Mouse (Mus musculus) heart, adult 2 months (tissue): ENCODE measurements around the gene Zfp638. TPM values are rescaled to one million over a fixed set of nuclear protein-coding genes. Genes with fewer than 3 reads are reported as not detected.
"Not testable (repeated sequence)": the region's sequence is repeated elsewhere in the genome, so short reads cannot be mapped to it uniquely, and the experiment has no call there.

Source experiments
- DNase-seq, 2 experiments: peaks; one replicate each; pipeline ENCODE4 v3.0.0; 2021
- H3K27ac ChIP-seq: fragments of 200-600 bp; 2 replicates; pipeline ENCODE4 v1.8.1; 2022
- H3K27me3 ChIP-seq: fragments of 200-500 bp; 2 replicates; pipeline ENCODE4 v1.6.1; 2012; ENCODE audit warnings: mild to moderate bottlenecking, low read length, inconsistent platforms, mixed read lengths; ENCODE audit not compliant: control insufficient read depth, insufficient read depth
- H3K36me3 ChIP-seq: fragments of 200-500 bp; 2 replicates; pipeline ENCODE4 v1.6.1; 2012; ENCODE audit warnings: low read length, inconsistent platforms; ENCODE audit not compliant: control insufficient read depth, insufficient read depth
- H3K4me1 ChIP-seq: fragments of 200-500 bp; 2 replicates; pipeline ENCODE4 v1.6.1; 2011; ENCODE audit warnings: low read length; ENCODE audit not compliant: control insufficient read depth, insufficient read depth
- H3K4me3 ChIP-seq: fragments of 200-600 bp; 2 replicates; pipeline ENCODE4 v1.8.1; 2022
- H3K79me2 ChIP-seq: fragments of 200-500 bp; replicated peaks from 2 replicates; pipeline ENCODE4 v1.6.1; 2012; ENCODE audit warnings: mild to moderate bottlenecking, inconsistent platforms, low read length, moderate library complexity, mixed read lengths; ENCODE audit not compliant: control insufficient read depth, insufficient read depth
- H3K9ac ChIP-seq: fragments of 200-500 bp; 2 replicates; pipeline ENCODE4 v1.6.1; 2012; ENCODE audit warnings: low read depth, mild to moderate bottlenecking, control low read depth, inconsistent platforms, low read length, mixed read lengths
- CTCF ChIP-seq: fragments of 200-600 bp; IDR thresholded peaks from 2 replicates; pipeline ENCODE4 v1.8.1; 2022; ENCODE audit warnings: antibody characterized with exemption, mild to moderate bottlenecking, moderate library complexity
- EP300 ChIP-seq: fragments of 200-500 bp; IDR thresholded peaks from 2 replicates; pipeline ENCODE4 v1.6.1; 2011; ENCODE audit warnings: low read depth, low read length, control low read depth; ENCODE audit not compliant: insufficient read depth
- POLR2A ChIP-seq: fragments of 200-500 bp; IDR thresholded peaks from 2 replicates; pipeline ENCODE4 v1.6.1; 2011; ENCODE audit warnings: mild to moderate bottlenecking, low read depth, low read length, control low read depth; ENCODE audit not compliant: insufficient read depth
- WGBS: fragments of 180-500 bp; shearing (Covaris S2); methylation state at CpG from one replicate; pipeline ENCODE4 v1.1.7; 2018; 5-methylcytosine and 5-hydroxymethylcytosine counted together
- intact Hi-C: fragments of 180-260 bp; cut with DNase I; formaldehyde crosslinking; loops from one replicate; pipeline ENCODE4 v1.15.1; 2025
- polyA plus RNA-seq: library from polyadenylated mRNA; depleted of rRNA; stranded (reverse); fragments of >200 nt; gene quantifications from 2 replicates; pipeline ENCODE4 v1.2.3, GENCODE M21; 2012
- total RNA-seq, 2 experiments: library from RNA; stranded (reverse); gene quantifications; 2 replicates each; pipeline ENCODE4 v1.2.3; 2021

The Zfp638 gene
- total and polyA plus RNA-seq, 3 experiments = 7.3 to 55.2 (median 55.0) TPM

DNA sequence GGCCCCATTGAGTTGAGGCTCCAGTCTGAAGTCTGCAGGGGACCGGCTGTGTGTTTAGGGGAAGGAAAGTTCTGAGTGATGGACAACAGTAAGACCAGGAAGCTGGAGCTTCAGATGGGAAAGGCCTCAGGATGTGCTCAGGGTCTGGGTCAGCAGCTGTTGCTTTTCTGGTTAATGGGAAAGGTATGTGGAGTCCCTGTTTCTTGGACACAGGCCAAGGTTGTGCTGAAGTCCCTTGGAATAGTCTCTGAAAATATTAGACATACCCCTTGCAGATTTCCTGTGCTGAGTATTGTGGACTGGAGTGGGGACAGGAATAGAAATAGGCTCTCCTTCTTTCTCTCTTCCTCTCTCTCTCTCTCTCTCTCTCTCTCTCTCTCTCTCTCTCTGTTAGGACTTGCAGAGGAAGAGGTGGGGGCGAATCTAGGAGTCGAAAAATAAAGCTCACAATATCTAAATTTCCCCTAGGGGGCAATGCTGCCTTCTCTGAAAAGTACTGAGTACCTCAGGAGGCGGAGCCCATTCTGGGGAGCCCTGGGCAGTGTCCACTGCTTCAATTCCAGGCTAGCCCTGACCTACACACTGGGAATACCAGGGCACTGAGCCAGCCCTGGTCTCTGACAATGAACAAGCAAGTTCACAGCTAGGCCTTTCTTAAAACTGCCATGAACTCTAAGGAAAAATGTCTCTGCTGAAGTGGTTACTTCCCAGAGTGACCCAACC, 148.2 kb downstream of the Zfp638 start:
- H3K9ac ChIP-seq, intact Hi-C loops, H3K4me3 ChIP-seq, H3K79me2 ChIP-seq, H3K36me3 ChIP-seq, H3K27me3 ChIP-seq: not testable (repeated sequence)
- WGBS = 24% methylated on average over 4 of the region's 4 CpGs
- peak overlapping the region; percentile 23 for H3K27ac ChIP-seq
- peaks cover 16% of the 10 kb centered on the region for H3K4me1 ChIP-seq
- peak; percentile 55 to 60 for DNase-seq
- TF ChIP-seq CTCF = peak; percentile 65
- 0 out of 2 replicates have a peak, but pooled peaks have one; percentile 15 for TF ChIP-seq EP300

DNA sequence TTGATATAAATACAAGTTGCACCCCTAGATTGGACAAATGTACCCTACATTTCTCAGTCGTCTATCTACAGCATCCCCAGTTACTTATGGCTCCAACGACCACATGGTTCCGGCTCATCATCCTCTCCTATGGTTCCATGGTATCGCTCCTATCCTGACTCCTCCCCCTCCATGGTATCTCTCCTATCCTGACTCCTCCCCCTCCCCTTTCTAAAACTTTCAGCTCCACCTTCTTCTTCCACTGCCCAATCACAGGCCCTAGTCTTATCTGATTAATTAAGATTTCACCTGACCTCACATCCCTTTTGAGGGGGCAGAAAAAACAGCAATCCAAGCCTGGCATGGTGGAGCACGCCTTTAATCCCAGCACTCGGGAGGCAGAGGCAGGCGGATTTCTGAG, 149.9 kb downstream of the Zfp638 start:
- peaks cover 15% of the 10 kb centered on the region for H3K4me1 ChIP-seq
- intact Hi-C loops = no loop called here

DNA sequence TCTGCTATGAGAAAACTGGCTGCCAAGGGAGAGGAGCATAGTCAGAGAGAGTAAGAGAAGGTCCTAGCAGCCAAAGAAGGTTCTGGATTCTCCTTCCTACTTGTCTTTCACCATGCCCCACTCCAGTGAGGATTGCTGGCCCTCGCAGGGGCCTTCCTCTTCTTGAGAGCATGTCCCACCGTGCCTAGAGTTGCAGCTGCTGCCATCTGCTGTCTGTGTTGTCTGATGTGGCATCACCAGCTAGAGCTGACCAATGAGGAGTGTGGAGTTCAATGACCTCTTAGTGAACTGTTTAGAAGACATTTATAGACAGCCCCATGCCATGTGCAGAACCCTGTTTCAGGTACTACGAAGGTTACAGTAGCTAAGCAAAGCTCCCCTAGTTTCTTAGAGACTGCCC, 150.5 kb downstream of the Zfp638 start:
- intact Hi-C loops = no loop called here
- DNase-seq = no peak
- peaks cover 3% of the 10 kb centered on the region for H3K79me2 ChIP-seq
- H3K4me3 ChIP-seq = no peak overlapping the region
- WGBS = 46% methylated on average over 3 of the region's 3 CpGs
- no peaks in the 10 kb centered on the region for H3K27me3 ChIP-seq
- peaks cover 2% of the 10 kb centered on the region; the same call in 1 of the 2 replicates for H3K36me3 ChIP-seq
- H3K27ac ChIP-seq = no peak overlapping the region
- TF ChIP-seq CTCF (peak; percentile 38), EP300 (no peak)
- H3K4me1 ChIP-seq = peaks cover 18% of the 10 kb centered on the region
- no peak overlapping the region for H3K9ac ChIP-seq

More for the DNA sequence above, 149.9 kb downstream of the Zfp638 start:
- H3K4me3 ChIP-seq = no peak overlapping the region
- DNase-seq = no peak
- H3K9ac ChIP-seq = no peak overlapping the region
- no peak overlapping the region for H3K27ac ChIP-seq
- H3K79me2 ChIP-seq = peaks cover 3% of the 10 kb centered on the region
- H3K27me3 ChIP-seq = no peaks in the 10 kb centered on the region
- 93% methylated on average over 7 of the region's 7 CpGs for WGBS
- peaks cover 2% of the 10 kb centered on the region; the same call in 1 of the 2 replicates for H3K36me3 ChIP-seq
- no peak for TF ChIP-seq CTCF
- TF ChIP-seq EP300 = no peak
- no peak for TF ChIP-seq POLR2A

DNA sequence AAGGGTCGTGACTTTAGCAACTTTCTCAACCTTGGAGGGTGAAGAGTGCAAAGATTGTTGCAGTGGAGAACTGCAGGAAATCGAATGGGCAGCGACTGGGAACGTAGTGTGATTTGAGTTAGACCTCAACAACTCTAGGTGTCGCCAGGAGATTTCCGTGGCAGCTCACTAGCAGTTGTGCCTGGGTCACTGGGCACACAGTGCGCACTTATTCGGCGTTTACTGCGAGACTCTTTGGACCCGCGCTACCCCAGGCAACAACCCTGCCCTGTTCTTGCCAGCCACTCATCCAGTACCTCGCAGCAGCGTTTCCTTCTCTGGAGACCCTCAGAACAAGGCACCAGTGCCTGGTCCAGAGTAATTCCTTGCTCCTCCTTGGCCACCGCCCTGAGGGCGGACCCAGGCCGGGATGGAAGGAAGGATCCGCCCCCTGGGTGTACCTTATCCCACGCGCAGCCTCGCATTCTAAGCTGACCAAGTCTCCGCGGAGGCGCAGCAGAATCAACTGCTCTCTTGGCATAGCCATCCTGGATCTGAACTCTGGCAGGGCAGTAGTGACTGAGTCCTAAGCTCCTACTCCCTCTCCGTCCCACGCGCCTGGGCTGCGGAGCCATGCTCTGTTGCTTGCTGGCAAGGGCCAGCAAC, 152.1 kb downstream of the Zfp638 start:
- TF ChIP-seq EP300 = no peak
- TF ChIP-seq POLR2A = peak; percentile 94
- TF ChIP-seq CTCF = peak; percentile 58
- intact Hi-C loops = loop anchor here (1.0 kb wide), 1 partner anchor 42 kb away; no protein-coding TSS in a partner anchor
- Histone ChIP-seq H3K4me1 (peaks cover 21% of the 10 kb centered on the region), H3K9ac (peak overlapping the region; percentile 70), H3K27me3 (no peaks in the 10 kb centered on the region), H3K4me3 (peak overlapping the region; percentile 68), H3K79me2 (peaks cover 5% of the 10 kb centered on the region), H3K27ac (peak overlapping the region; percentile 80), H3K36me3 (peaks cover 5% of the 10 kb centered on the region)
- WGBS = 2% methylated on average over 28 of the region's 28 CpGs
- DNase-seq = peak; percentile 82 to 84

DNA sequence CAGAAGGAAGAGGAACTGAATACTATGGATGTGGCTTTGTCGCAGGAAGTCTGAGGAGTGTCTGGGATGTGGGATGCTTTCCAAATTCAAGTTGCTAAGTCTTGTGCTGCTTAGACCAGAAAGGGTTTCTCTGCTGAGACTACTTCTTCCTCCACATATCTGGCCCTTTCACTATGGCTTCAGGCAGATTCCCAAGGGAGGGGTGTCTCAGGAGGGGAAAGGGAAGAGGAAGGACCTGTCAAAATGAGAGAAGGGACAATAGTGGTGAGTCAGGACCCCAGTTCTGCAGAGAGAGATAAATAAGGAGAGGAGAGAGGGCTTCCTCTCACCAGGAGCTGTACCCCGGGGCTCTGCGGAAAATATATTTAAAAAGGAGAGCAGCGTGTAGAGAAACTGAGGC, 153.1 kb downstream of the Zfp638 start:
- peaks cover 21% of the 10 kb centered on the region for H3K4me1 ChIP-seq
- H3K4me3 ChIP-seq = peak overlapping the region; percentile 68
- no peaks in the 10 kb centered on the region for H3K27me3 ChIP-seq
- H3K9ac ChIP-seq = peak overlapping the region; percentile 70
- H3K27ac ChIP-seq = peak overlapping the region; percentile 80
- 47% methylated on average over 4 of the region's 4 CpGs for WGBS
- no peak for DNase-seq
- H3K36me3 ChIP-seq = peaks cover 5% of the 10 kb centered on the region
- no peak for TF ChIP-seq CTCF
- TF ChIP-seq POLR2A = no peak
- intact Hi-C loops = no loop called here
- H3K79me2 ChIP-seq = peaks cover 5% of the 10 kb centered on the region

DNA sequence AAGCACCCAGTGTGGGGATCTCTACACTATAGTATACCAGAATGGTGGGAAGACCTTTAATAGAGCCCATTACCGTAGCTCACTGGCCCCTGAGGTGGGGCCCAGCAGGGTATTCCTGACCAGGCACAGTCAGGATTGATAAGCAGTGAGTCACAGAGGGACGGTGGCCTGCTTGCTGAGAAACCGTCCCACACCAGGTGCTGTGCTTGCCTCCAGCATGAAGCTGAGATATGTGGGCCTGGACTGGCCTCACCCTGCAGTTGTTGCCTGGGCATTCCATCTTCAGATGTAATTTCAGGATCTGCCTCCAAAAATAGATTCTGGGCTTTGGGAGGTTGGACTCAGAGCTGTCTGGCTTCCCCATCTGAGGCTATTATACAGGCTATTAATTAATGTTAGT, 155.1 kb downstream of the Zfp638 start:
- Histone ChIP-seq H3K27ac (peak overlapping the region; percentile 56), H3K4me1 (peaks cover 19% of the 10 kb centered on the region), H3K27me3 (no peaks in the 10 kb centered on the region), H3K79me2 (peaks cover 5% of the 10 kb centered on the region), H3K4me3 (no peak overlapping the region), H3K9ac (peak overlapping the region; percentile 21), H3K36me3 (peaks cover 5% of the 10 kb centered on the region)
- peak; percentile 27 to 35 for DNase-seq
- no peak for TF ChIP-seq EP300
- TF ChIP-seq CTCF = no peak
- no peak for TF ChIP-seq POLR2A
- 27% methylated on average over 3 of the region's 3 CpGs for WGBS
- intact Hi-C loops = no loop called here
